Comparison of ENCODE assay signal across 13 mouse cellular contexts in genomic region chr6:119502031-119502430, GRCm38 (mm10). TPM values are rescaled to one million over a fixed set of nuclear protein-coding genes. Genes with fewer than 3 reads are reported as not detected.
DNase-seq lines count a peak whose midpoint lies in the region; ATAC-seq and TF ChIP-seq lines count a peak whose summit lies in the region.
"Had no signal": no experiment of that assay in that cellular context is flagged by ENCODE, and none has a peak within 500 bp of the region (broad histone marks: within the 10 kb centered on the region; RNA-seq: fewer than 3 reads in every experiment).

No protein-coding gene starts in this region.

- H3K4me1 ChIP-seq in bone marrow macrophage, adult 2 months (ENCODE audit: control insufficient read depth, insufficient read depth, low read length), result peaks cover 22% of the 10 kb centered on the region

- ATAC-seq in megakaryocyte-erythroid progenitor cell, adult 5-6 weeks (replicated peaks; ENCODE audit: low FRiP score, low TSS enrichment, poor library complexity, severe bottlenecking), result peak; percentile 74

- intact Hi-C loops in left cerebral cortex, postnatal 4 days (cut with DNase I), result no loop called here

- no peak for TF ChIP-seq POLR2A in bone marrow macrophage, adult 2 months (IDR thresholded peaks at IDR 0.05; ENCODE audit: borderline replicate concordance, low read depth, low read length)

- peak overlapping the region; percentile 9; the same call in 1 of the 2 replicates for H3K4me3 ChIP-seq in bone marrow macrophage, adult 2 months (ENCODE audit: insufficient read depth, low read length)
- H3K4me3 ChIP-seq: gastrocnemius, adult 2 months; hindbrain, embryonic 13.5 days had no signal

- TF ChIP-seq CTCF in bone marrow macrophage, adult 2 months (IDR thresholded peaks at IDR 0.05; ENCODE audit: low read depth, low read length), result no peak

- H3K27ac ChIP-seq in bone marrow macrophage, adult 2 months (ENCODE audit: insufficient read depth, low read depth, low read length), result no peak overlapping the region
- H3K27ac ChIP-seq: gastrocnemius, adult 2 months; hindbrain, embryonic 13.5 days had no signal

- peak; percentile 18 for DNase-seq in retina, postnatal 1 day
- no peak for DNase-seq in retina, embryonic 14.5 days (ENCODE audit: low spot score)
- DNase-seq in thymus, postnatal 4 days, result peak; percentile 71
- DNase-seq in left cerebral cortex, postnatal 4 days, result no peak
- no peak for DNase-seq in right cerebral cortex, postnatal 25 days
- DNase-seq: adrenal gland, adult 2 months; gastrocnemius, adult 2 months; kidney, postnatal 10 days; layer of hippocampus, postnatal 36 days; right cerebral cortex, postnatal 4 days had no signal

RNA-seq across cellular contexts. Expression of gene Fbxl14, which starts 22.6 kb away (rescaled TPM):
- polyA plus RNA-seq in bone marrow macrophage, adult 2 months (2012; ENCODE audit: insufficient read depth, insufficient read length, missing spikeins), result 30.7 and 34.3 TPM in 2 replicates
- 31.8 and 40.4 TPM in 2 replicates for total RNA-seq in megakaryocyte-erythroid progenitor cell, adult 5-6 weeks (2014; fragmentation: Nextera tagmentation)
- 39.9 and 41.0 TPM in 2 replicates for total RNA-seq in megakaryocyte-erythroid progenitor cell, adult 5-6 weeks (2017)
- total RNA-seq in left cerebral cortex, postnatal 4 days (2021), result 10 to 100 TPM; 28.0 to 28.5 TPM

RNA-seq across cellular contexts. Expression of gene Wnt5b, which starts 42.1 kb away (rescaled TPM):
- polyA plus RNA-seq in bone marrow macrophage, adult 2 months (2012; ENCODE audit: insufficient read depth, insufficient read length, missing spikeins), result not detected in 2 replicates
- not detected in 2 replicates for total RNA-seq in megakaryocyte-erythroid progenitor cell, adult 5-6 weeks (2014; fragmentation: Nextera tagmentation)
- not detected in 2 replicates for total RNA-seq in megakaryocyte-erythroid progenitor cell, adult 5-6 weeks (2017)
- 1 to 10 TPM; 2.4 to 3.0 TPM for total RNA-seq in left cerebral cortex, postnatal 4 days (2021)

Comparison
In these comparisons a context has a peak if more than half of its experiments do, and no peak if none do; other contexts are left out.
1. DNase-seq: peak in retina, postnatal 1 day (single experiment) and thymus, postnatal 4 days (single experiment); none in retina, embryonic 14.5 days (single experiment), left cerebral cortex, postnatal 4 days (single experiment) and right cerebral cortex, postnatal 25 days (single experiment).